Mouse (Mus musculus) CD8-positive naive resting alpha-beta T cell, adult 2 months (primary cell): Measurements from ENCODE around the gene Ubash3b.

ENCODE experiments used
- DNase-seq, 2 experiments: peaks; one replicate each; pipeline ENCODE4 v3.0.0; 2022; ENCODE audit warnings: low read depth in 2 of 2, low spot score in 2 of 2

The Ubash3b gene

GRCm38 (mm10) chr9:41161413-41161812, at the start of gene Ubash3b:
Ubash3b (minus strand) TSS chr9:41161697.
- DNase-seq = no peak

GRCm38 (mm10) chr9:41207130-41208104, 45.9 kb upstream of the Ubash3b start:
- DNase-seq = peak; percentile 85 to 89

- DNase-seq = no peak
Measured at GRCm38 (mm10) chr9:41206717-41207116, 45.2 kb upstream of the Ubash3b start.

- no peak for DNase-seq
Measured at GRCm38 (mm10) chr9:41205267-41205666, 43.8 kb upstream of the Ubash3b start.

- no peak for DNase-seq
Measured at GRCm38 (mm10) chr9:41199456-41200252, 38.2 kb upstream of the Ubash3b start.

- DNase-seq = no peak
Measured at GRCm38 (mm10) chr9:41198501-41199265, 37.2 kb upstream of the Ubash3b start.

GRCm38 (mm10) chr9:41195742-41196311, 34.3 kb upstream of the Ubash3b start:
- no peak for DNase-seq

GRCm38 (mm10) chr9:41191651-41192210, 30.2 kb upstream of the Ubash3b start:
- DNase-seq = no peak

- DNase-seq = peak; percentile 67 to 70
Measured at GRCm38 (mm10) chr9:41190745-41191482, 29.4 kb upstream of the Ubash3b start.

- no peak for DNase-seq
Measured at GRCm38 (mm10) chr9:41187939-41188338, 26.4 kb upstream of the Ubash3b start.

GRCm38 (mm10) chr9:41187498-41187897, 26.0 kb upstream of the Ubash3b start:
- DNase-seq = no peak

- no peak for DNase-seq
Measured at GRCm38 (mm10) chr9:41185331-41185730, 23.8 kb upstream of the Ubash3b start.

- peak; percentile 37 to 55 for DNase-seq
Measured at GRCm38 (mm10) chr9:41182550-41182949, 21.1 kb upstream of the Ubash3b start.

- no peak for DNase-seq
Measured at GRCm38 (mm10) chr9:41181803-41182202, 20.3 kb upstream of the Ubash3b start.

GRCm38 (mm10) chr9:41181372-41181771, 19.9 kb upstream of the Ubash3b start:
- DNase-seq = peak; percentile 55 to 72

GRCm38 (mm10) chr9:41179056-41179455, 17.6 kb upstream of the Ubash3b start:
- DNase-seq = no peak

- DNase-seq = no peak
Measured at GRCm38 (mm10) chr9:41173158-41173557, 11.7 kb upstream of the Ubash3b start.

GRCm38 (mm10) chr9:41172426-41172825, 10.9 kb upstream of the Ubash3b start:
- DNase-seq = no peak

- DNase-seq = no peak
Measured at GRCm38 (mm10) chr9:41170026-41170425, 8.5 kb upstream of the Ubash3b start.

GRCm38 (mm10) chr9:41168656-41169055, 7.2 kb upstream of the Ubash3b start:
- DNase-seq = no peak
